Mouse (Mus musculus): ENCODE results near the gene Mettl1.
"Not testable (repeated sequence)": the region's sequence is repeated elsewhere in the genome, so short reads cannot be mapped to it uniquely, and the experiment has no call there.

Mettl1 gene

GRCm38 (mm10) chr10:127068360-127069038, 27.3 kb downstream of the Mettl1 start:
- no peak for DNase-seq (ENCODE audit: low spot score in 2 of 2)

GRCm38 (mm10) chr10:127069281-127070189, 28.3 kb downstream of the Mettl1 start:
- no peak for DNase-seq (ENCODE audit: low spot score in 2 of 2)

DNA sequence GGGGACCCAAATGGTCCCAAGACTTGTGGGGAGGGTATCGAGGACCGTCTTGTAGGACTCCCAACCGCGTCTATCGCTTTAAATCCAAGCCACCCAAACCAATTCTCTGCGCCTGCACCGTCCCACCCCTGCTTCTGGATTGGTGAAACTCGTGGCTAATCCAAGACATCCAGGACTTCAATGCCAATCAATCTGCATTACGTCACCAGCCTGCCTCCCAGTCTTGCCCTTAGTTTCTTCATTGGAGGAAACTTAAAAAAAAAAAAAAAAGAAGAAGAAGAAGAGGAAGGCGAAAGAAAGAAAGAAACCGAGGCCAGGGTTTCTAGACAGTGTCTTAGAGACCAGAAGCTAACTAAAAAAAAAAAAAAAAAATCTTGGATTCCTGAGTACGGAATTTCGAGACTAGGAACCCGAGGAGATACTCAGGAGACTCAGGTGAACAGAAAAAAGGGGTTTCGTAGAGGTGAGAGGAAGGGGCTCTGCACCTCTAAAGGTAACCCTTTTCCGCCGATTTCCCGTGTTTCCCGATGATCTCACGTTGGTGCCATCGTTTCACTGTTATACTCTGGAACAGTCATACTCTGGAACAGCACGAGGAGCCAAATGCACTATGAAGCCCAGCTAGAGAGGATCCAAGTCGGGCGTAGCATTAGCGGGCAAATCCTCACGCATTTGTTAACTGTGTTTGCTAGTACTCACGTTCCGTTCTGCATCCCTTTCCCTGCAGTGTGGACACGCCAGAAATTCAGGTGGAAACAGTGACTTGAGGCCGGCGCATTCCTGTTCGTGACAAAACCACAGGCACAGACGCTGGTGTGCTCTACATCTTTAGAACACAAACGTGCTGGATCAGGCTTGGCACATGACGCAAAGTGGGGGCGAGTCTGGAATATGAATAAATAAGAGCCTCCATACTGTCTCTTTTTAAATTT, 29.2 kb downstream of the Mettl1 start, which contains the start of gene Tspan31:
Gene Tspan31 (minus strand): TSS at position 75 of the 932 bp plus-strand sequence.
- DNase-seq (ENCODE audit: low spot score in 2 of 2) = peak in 1 of 2 experiments; percentile 85

DNA sequence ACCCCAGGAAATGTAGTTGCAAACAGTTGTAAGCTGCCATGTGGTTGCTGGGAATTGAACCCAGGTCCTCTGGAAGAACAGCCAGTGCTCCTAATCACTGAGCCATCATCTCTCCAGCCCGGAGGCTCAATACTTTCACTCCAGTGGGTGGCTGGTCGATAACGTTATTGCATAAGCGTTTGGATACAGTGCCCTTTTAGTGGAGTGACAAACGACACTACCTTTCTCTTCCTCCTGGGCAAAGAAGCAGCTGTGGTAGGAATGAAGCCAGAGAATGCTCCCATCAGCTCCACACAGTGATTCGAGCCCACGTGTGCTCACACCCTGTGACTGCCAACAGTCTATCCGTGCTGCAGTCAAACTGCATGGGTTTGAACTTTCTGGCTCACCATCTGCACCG, 30.0 kb downstream of the Mettl1 start:
- DNase-seq (ENCODE audit: low spot score in 2 of 2) = no peak

GRCm38 (mm10) chr10:127072270-127072669, 31.1 kb downstream of the Mettl1 start:
- DNase-seq (ENCODE audit: low spot score in 2 of 2) = not testable (repeated sequence)

GRCm38 (mm10) chr10:127072969-127073368, 31.8 kb downstream of the Mettl1 start:
- DNase-seq (ENCODE audit: low spot score in 2 of 2) = not testable (repeated sequence)

GRCm38 (mm10) chr10:127073981-127074380, 32.8 kb downstream of the Mettl1 start:
- DNase-seq (ENCODE audit: low spot score in 2 of 2) = no peak

GRCm38 (mm10) chr10:127075080-127075479, 33.9 kb downstream of the Mettl1 start, which contains the start of gene Agap2:
Gene Agap2 (plus strand): TSS chr10:127075284.
- DNase-seq (ENCODE audit: low spot score in 2 of 2) = no peak

DNA sequence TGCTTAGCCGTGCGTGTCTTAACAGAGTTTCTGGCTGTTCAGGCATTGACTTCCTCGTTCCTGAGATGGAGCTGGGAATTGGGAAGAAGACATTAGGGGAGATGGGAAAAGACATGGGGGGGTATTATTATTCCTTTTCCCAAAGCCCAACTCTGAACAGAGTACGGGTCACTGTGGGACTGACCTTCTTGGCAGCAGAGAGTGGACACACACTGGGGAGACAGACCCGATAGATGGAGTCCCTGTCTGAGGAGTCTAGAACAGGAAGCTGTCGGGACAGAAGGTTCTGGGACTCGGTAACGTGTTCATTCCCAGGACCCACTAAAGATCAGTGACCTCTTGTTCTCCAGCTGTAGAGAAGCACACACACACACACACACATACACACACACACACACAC, 34.4 kb downstream of the Mettl1 start:
- DNase-seq (ENCODE audit: low spot score in 2 of 2) = no peak

GRCm38 (mm10) chr10:127076082-127076481, 34.9 kb downstream of the Mettl1 start:
- no peak for DNase-seq (ENCODE audit: low spot score in 2 of 2)

GRCm38 (mm10) chr10:127077515-127077914, 36.3 kb downstream of the Mettl1 start:
- no peak for DNase-seq (ENCODE audit: low spot score in 2 of 2)

- peak in 1 of 2 experiments; percentile 55 for DNase-seq (ENCODE audit: low spot score in 2 of 2)
Measured at GRCm38 (mm10) chr10:127078001-127078676, 36.9 kb downstream of the Mettl1 start.

DNA sequence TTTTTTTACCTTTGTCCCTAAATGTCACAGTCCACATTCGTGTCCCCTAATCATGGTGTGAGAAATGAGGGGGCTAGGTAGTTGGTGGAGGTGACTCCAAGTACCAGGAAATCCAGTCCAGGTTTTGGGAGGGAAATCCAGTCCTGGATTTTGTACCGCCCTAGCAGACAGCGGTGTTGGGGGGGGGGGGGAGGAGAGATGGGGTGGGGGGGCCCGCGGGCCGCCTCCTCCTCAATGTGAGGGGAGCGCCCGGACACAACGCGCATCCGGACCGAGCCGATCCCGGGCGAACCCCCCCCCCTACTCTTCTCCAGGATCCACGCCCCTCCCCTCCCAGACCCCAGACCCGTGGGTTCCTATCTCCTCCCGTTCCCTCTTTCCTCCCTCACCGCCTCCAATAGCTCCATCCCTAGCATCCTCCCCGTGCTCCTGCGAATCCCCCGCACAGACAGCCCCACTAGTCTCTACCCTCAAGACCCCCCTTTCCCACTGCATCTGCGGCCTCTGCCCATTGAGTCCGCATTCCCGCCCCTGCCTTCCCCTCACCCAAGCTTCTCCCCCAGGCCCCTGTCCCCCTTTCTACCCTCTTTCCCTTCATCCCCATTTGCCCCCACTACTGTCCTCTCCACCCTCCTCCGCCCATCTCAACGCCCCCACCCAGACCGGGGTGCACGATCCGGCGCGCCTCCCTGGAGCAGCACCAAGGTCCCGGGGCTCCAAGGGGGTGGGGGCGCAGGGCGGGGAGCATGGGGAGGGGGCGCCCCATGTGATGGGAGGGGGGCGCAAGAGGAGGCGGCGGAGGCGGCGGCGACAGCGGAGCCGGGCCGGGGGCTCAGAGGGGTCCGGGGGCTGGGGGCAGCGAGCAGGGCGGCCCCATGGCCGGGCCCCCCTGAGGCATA, 37.7 kb downstream of the Mettl1 start:
- DNase-seq (ENCODE audit: low spot score in 2 of 2) = peak in 1 of 2 experiments; percentile 68

- no peak for DNase-seq (ENCODE audit: low spot score in 2 of 2)
Measured at GRCm38 (mm10) chr10:127079665-127080391, 38.6 kb downstream of the Mettl1 start.

DNA sequence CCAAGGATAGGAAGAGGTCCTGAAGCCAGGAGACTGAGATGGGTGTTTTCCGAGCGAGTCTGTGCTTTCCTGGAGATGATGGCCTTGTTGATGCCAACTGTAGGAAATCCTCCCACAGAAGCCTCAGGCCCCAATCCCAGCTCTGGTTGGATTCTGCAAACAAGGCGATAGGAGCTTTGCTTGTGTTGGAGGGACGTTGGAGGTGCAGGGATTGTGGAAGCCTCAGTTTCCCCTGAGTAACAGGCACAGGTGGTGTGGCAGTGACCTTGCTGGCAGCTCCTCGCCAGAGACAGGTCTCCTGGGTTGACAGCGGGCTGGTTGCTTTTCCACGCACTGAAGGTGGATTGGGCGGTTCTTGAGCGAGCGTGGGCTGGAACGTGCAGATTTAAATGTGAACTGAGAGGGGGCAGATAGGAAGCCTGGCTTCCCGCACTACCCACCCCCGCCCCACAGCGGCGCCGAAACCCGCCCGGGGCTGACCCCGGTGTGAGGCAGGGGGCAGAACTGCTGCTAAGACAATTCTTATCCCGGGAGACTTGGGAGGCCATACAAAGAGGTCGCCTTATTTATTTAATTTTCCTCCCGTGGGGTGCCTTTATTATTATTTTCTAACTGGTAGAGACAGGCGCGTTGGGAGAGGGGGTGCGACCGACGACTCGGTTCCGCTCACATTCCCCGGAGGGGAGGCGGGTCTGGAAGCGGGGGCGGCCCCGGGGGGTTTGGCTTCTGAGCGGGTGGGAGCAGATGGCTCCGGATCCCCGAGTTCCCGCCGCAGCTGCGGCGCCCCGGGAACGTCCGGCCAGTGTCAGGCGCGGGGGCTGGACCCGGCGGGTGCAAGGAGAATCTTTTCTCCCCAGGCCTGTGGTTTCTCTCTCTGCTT, 39.9 kb downstream of the Mettl1 start:
- DNase-seq (ENCODE audit: low spot score in 2 of 2) = peak in 1 of 2 experiments; percentile 45

GRCm38 (mm10) chr10:127081996-127082620, 40.9 kb downstream of the Mettl1 start:
- no peak for DNase-seq (ENCODE audit: low spot score in 2 of 2)

GRCm38 (mm10) chr10:127083292-127083914, 42.2 kb downstream of the Mettl1 start:
- no peak for DNase-seq (ENCODE audit: low spot score in 2 of 2)
